Mouse (Mus musculus): Measurements from ENCODE around the gene Alpk1.
"Not testable (repeated sequence)": the region's sequence is repeated elsewhere in the genome, so short reads cannot be mapped to it uniquely, and the experiment has no call there.

The Alpk1 gene

DNA sequence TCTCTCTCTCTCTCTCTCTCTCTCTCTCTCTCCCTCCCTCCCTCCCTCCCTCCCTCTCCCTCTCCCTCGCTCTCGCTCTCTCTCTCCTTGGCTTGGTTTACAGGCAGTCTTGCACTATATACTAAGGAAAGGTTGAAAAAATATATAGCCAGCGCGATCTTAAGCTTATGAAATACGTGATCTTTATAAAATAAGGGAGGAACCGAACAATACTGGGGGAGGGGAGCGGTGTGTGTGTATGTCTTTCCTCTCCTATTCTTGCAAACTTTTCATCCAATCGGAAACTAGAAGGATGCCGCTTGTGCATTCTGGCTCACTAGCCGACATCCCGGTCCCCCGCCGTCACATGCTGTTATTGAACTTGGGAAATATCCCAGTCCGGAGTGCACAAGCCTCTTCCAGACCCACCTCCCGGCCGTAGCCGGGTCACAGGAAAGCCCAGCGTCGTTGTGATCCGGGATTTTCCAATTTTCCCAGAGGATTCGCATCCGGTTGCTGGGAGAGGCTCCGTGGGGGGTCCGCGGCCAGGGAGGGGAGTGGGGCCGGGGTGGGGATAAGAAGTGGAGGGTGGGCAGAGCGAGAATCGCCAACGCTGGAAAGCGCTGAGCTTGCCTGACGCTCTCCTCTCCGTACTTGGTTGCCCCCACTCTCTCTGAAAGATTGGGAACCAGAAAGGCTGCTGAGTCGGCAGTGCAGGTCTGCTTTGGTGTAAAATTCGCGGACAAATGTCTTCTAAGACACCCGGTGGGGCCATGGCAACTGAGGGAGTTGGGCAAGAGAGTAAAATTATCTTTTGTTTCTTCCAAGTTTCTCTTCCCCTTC is 10.1 kb upstream of the Alpk1 start:
- peak in 1 of 2 experiments; percentile 29 for DNase-seq (ENCODE audit: low spot score in 2 of 2)

DNA sequence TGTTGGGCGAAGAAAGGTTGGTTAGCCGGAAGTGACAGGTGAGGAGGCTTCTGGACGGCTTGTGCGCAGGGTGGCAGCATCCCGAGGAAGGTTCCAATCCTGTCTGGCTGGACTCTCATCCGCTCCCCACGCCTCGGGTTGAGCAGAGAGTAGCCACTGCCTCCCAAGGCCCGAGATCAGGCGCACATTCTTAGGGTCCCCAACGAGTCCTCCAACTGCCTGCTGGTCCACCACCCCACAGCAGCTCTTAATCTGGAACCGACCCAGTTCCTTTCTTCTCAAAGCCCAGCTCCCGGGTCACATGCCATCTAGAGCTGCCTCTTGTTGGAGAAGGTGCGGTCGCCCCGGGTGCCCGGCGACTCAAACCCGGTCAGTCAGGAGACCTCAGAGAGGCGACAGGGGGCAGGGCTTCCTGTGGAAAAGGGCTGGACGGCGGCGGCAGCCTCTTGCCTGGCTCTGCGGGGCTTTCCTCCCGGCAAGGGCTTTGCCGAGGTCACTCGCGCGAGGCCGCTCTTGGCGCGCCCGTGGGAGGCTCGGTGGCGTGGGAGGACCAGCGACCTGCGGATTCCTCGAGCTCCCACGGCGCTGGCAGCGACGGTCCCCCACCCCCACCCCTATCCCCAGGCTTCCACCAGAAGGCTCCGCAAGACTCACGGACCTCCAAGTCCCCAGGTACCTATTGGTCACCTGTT is 9.3 kb upstream of the Alpk1 start, which contains the start of gene Tifa:
TSS of gene Tifa (plus strand) at position 306 of the 692 bp plus-strand sequence.
- DNase-seq (ENCODE audit: low spot score in 2 of 2) = peak; percentile 35 to 44

DNA sequence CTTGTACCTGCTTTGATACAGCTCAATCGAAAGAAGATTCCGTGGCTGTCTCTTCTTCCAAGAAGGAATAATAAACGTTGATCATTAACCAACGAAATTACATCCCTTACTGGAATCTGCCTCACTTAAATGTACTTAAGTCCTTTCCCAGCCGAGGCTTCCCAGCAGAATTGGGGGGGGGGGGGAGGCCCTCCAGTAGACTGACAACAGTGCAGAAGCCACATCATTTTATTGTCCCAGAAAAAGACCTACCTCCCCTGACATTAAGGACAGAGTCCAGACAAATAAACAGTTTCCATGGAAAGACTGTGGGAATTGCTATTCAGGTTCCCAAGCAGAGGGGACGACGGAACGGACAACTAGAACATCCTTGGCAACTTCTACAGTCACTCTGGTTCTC is 8.6 kb upstream of the Alpk1 start:
- no peak for DNase-seq (ENCODE audit: low spot score in 2 of 2)

DNA sequence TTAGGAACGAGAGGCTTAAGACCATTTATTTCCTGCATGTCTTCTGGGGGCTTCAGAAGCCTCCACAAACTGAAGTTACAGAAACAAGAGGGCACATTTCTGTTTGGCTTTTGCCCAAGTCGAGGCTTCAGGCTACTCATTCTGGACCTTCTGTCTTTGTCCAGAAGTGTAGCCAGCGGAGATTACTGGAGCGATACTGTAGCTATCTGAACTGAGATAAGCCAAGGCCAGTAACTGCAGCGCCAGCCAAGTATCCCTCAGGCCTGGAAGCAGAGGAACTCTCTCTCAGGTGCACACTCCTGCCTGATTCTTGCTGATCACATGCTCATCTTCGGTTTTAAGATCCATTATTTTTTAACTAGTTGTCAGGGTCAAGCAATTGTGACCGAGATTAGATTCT is 7.7 kb upstream of the Alpk1 start:
- DNase-seq (ENCODE audit: low spot score in 2 of 2) = no peak

DNA sequence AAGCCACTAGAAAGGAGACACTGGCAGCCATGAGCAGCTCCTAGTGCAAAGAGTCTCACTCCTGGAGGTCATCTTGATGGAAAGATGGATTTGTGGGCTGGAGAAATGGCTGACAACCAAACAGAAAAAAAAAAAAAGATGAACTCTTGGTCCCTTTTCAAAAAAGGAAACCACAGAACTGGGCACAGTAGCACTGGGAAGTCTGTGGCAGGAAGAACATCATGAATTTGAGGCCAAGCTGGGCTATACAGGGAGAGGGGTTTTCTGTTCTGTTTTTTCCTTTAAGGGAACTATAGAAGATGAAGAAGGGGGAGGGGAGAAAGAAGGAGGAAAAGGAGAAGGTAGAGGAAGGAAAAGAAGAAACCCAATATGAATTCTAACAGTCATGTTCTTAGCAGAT is 6.7 kb upstream of the Alpk1 start:
- DNase-seq (ENCODE audit: low spot score in 2 of 2) = no peak

DNA sequence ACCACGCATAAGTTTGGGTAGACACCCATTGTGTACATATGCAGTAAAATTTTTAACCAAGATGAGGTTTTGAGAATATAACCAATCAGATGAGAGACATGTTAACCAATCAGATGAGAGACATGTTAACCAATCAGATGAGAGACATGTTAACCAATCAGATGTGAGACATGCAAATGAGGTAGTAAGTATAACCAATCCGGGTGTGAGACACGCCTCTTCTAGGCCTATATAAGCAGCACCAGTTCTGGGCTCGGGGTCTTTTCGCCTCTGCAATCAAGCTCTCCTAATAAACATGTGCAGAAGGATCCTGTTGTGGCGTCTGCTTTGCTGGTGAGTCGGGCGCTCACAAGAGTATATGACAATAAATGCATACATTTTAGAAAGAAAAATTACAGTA is 3.4 kb upstream of the Alpk1 start:
- not testable (repeated sequence) for DNase-seq (ENCODE audit: low spot score in 2 of 2)

DNA sequence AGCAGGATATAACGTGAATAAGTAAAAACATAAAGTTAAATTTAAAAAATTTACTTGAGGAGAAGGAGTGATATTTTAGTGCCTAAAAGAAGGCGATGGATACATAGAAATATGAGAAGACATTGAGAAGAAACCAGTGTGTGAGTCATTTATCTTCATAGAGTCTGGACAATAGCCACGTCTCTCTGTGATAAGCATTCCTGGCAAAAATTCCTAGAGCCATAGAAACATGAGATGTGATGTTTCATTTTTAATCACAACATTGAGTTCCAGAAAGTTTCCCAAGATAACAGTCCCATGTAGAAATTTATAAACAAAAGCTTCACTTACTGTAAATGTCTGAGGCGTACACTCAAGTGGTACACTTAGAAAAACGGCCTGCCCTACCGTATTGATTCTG is 2.6 kb upstream of the Alpk1 start:
- DNase-seq (ENCODE audit: low spot score in 2 of 2) = no peak

DNA sequence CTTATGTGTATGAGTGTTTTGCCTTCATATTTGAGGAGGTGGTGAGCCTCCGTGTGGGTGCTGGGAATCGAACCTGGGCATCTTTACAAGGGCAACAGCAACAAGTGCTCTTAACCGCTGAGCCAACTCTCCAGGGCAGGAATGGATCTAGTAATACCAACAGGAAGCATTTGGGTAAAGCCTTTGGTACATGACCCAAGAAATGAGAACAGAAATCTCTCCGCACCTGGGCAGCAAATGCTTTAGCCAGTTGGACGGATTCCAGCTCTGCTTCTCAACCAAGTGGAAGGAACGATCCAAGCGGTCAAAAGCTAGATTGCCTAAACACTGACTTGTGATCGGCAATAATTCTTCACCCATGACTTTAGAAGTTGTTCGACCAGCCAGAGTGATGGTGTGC is 594 bp upstream of the Alpk1 start:
- no peak for DNase-seq (ENCODE audit: low spot score in 2 of 2)

DNA sequence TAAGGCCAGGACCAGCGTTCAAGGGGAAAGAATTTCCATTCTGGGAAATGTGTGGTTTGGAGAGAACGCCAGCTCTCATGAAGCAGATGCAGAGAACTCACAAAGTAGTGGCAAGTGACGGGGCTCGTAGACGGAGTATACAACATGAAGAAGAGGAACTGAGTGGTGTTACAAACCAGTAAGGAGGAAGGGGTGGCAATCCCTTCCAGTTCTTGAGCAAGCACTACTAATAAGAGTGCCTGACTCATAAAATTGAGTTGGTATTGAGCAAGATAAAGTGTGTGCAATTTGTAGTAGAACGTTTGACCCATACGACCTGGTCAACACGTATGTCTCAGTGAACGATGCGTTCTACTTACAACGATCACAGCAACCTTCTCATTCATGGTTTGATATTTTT is 11.2 kb downstream of the Alpk1 start:
- DNase-seq (ENCODE audit: low spot score in 2 of 2) = no peak

DNA sequence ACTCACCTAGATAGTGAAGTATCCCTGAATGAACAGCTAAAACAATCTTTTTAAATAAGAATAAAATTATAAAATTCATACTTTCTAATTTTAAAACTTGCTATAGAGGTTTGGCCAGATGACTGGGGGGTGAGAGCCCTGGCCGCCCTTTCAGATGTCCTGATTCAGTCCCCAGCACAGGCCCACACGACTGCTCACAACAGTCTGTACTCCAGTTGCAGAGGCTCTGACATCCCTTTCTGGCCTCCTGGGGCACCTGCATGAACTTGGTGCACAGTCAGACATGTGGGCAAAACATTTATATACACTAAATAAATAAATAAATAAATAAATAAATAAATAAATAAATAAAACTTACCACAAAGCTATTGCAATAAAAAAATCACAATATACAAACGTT is 14.4 kb downstream of the Alpk1 start:
- no peak for DNase-seq (ENCODE audit: low spot score in 2 of 2)

DNA sequence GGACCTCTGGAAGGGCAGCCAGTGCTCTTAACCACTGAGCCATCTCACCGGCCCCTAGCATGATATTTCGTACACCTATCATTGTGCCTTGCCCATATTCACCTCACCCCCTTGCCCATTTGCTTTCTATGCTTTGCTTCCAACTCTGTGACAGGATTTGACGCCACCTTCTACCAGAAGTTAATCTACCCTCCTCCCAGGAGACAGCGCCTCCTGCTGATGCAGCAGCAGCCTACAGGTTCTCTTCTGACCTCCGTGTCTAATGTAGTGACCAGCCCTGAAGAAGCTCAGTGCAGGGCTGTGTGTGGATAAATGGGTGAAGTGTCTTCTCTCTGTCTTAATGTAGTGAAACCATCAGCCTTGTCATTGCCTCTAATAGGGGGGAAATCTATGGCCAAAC is 15.8 kb downstream of the Alpk1 start:
- no peak for DNase-seq (ENCODE audit: low spot score in 2 of 2)

DNA sequence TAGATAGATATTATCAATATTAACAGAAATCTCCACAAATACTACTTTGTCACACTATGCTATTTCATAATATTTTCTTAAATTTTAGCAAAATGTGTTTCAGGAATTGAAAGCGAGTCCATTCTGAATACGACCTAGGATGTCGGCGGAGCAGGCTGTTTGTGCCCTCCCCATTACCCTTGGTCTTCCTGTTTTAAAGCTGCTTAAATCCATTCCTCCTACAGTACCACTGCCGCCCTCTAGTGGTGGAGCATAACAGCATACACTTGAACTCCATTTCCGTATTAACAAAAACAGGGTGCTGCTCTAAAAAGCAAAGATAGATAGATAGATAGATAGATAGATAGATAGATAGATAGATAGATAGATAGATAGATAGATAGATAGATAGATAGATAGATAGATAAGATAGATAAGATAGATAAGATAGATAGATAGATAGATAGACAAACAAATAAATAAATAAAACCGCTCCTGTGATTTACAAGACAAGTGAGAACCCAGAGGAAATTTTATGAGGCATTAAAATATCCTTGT is 17.2 kb downstream of the Alpk1 start:
- DNase-seq (ENCODE audit: low spot score in 2 of 2) = peak; percentile 13 to 41

DNA sequence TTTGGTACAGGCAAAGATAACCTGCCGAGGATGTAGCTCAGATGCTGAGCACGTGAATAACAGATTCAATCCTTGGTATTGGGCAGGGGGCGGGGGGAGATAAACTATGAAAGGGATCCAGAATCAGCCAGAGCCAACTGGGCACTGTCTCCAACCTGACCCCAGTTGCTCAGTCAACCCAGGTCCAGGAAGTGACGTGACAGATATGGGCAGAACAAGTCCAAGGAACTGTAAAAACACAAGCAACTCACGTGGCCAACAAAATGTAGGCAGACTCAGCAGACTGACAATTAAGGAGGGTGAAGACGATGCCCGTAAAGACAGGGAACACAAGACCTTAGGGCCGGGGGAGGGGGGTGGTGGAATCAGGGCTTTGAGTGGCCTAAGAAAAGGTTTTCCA is 17.9 kb downstream of the Alpk1 start:
- no peak for DNase-seq (ENCODE audit: low spot score in 2 of 2)

DNA sequence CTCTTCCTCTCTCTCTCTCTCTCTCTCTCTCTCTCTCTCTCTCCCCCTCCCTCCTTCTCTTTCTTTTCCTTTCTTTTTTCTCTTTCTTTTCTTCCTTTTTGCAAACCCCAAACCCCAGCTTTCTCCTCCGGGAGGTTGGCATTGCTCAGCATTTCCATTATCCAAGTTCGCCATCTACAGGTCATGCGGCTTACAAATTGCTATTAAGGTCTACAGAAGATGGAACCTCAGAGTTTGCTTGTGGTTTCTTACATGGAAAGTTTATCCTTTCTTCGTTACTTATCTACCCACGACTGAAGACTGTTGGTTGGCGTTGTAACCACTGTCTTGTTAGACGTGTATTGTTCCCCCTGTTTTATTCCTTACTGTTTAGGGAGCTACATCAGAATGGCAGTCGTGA is 21.1 kb downstream of the Alpk1 start:
- DNase-seq (ENCODE audit: low spot score in 2 of 2) = peak in 1 of 2 experiments; percentile 48

DNA sequence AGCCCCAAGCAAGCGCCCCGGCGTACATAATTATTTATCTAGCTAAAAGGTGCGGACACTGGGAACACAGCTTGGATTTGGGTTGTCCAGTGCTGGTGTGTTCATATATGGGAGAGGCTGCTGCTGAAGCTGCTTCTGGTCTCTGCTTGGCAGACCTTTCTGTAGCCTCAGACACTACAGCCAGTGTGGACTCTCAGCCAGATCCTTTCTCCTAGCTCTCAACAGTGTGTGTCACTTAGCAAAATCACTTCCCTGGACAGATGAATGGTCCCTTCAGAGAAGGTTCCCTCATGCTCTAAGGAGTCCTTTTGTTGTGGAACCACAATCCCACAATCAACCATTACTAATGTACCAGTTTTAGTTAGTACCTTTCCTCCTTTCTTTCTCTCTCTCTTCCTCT is 21.5 kb downstream of the Alpk1 start:
- no peak for DNase-seq (ENCODE audit: low spot score in 2 of 2)

DNA sequence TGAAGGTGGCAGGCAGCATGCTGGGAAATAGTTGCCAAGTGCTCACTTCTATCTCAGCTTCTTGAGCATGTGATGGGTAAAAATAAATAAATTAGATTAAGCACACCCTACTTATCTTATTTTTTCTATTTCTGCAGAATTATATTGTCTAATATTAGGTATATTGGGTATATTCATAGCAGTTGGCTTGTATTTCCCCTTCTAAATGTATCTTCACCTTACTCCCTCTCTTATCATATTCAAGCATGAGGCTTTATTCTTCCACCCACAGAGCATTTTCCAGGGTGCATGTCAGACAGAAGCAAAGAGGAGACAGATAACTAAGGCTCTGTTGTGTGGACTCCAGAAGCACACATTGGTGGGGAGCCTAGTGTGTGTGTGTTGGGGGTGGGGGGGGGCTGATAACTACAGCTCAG is 22.4 kb downstream of the Alpk1 start:
- DNase-seq (ENCODE audit: low spot score in 2 of 2) = no peak

DNA sequence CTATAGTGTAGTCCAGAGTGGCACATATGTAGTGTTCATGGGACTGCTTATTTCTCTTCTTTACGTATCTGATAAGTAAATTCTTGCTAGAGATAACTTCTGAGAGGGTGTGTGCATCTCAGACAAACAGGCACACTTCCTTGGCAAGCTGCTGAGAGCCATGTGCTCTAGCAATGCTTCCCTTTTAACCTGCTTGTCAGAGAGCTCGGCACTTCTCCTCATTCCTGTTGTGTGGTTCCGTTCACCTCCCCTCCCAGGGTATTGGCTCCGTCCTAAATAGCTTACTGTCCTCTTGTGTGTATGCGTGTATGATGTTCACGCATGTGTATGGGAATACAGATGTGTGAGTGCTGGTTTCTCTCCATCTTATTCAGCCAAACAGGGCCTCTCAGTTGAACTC is 23.9 kb downstream of the Alpk1 start:
- no peak for DNase-seq (ENCODE audit: low spot score in 2 of 2)

DNA sequence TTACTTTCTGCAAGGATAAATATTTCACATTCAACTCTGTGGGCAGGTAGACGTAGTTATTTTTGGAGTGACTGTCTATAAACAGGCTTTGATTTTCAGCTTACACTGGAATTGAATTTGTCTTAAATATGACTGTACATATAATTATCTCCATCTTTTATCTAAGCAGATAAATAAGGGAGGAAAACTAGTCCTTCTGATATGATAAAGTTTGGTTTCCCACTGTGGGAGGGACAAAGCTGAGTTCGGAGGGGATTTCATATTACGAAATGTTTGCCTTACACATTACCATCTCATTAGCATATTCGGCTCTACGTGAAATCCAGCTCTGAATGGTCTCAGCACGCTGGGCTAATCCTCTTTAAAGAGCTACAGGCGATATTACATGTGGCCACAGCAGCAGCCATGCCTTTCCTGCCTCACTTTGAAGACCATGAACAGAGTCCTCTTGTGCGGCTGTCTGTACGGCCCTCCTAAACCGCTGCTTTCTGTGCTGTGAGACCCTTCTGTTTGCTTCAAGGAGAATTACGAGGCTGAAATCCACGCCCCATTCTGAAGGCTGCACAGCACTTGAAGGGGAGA is 30.3 kb downstream of the Alpk1 start:
- DNase-seq (ENCODE audit: low spot score in 2 of 2) = no peak

DNA sequence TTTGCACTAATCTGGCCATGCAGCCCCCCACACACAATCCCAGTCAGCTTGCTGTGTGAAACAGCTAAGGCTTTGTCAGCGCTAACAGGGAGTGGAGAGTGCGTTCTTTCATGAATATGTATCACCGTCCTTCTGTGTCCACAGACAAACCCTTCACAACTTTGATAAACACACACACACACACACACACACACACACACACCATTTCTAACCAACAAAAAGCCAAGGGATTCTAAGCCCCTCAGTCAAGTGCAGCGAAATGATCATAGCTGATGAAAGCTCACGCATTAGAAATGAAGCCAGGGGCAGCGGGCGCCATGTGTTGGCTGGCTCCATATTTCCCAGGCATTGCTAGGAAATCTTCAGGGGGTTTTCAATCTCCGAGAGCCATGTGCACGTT is 31.1 kb downstream of the Alpk1 start:
- no peak for DNase-seq (ENCODE audit: low spot score in 2 of 2)

DNA sequence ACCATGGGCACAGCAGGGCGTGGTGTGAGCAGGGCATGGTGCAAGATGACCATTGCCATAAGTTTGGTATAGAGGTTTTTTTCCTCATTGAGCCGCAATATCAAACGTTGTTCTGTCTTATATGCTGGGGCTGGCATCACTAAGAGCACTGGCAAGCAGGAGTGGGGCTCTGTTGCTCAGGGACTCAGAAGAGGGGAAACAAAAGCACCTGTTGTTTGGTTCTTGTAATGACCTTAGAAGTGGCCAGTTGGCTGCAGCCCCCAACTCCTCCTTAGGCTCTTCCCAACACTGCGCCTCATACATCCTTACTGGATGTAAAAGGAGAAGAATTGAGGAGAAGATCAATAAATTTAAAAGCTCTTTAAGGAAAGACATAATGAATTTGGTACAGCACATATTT is 31.7 kb downstream of the Alpk1 start:
- DNase-seq (ENCODE audit: low spot score in 2 of 2) = no peak

DNA sequence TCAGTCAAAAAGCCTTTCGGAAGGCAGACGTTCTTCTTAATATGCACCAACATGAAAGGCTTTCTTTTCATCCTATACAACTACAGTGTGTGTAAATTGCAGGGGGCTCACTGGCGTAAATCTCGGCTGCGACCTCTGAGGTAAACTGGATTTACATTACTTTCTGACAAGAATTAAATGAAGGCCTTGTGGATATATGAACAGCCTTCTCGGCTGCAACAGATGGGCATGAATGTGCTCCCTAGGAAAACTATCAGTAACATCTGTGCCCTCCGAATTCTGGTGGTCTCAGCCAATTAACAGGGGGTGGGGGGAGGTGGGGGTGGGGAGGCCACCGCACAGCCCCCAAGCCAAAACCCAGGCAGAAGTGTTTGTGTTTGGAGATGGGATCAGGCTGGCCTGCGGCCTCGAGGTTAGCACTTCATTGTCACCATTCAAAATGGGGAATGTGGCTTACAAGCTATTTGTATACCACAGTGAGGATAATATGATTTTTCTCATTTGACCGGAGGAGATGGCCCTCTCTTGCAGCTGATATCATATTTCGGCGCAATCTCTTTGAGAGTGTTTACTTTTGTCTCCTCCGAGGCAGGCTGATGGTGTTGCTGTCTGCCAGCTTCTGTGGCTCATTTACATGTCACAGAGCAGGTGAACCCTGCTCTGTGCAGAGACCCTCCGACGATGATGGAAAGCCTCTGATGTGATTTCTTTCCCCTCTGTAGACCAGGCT is 34.3 kb downstream of the Alpk1 start:
- no peak for DNase-seq (ENCODE audit: low spot score in 2 of 2)

DNA sequence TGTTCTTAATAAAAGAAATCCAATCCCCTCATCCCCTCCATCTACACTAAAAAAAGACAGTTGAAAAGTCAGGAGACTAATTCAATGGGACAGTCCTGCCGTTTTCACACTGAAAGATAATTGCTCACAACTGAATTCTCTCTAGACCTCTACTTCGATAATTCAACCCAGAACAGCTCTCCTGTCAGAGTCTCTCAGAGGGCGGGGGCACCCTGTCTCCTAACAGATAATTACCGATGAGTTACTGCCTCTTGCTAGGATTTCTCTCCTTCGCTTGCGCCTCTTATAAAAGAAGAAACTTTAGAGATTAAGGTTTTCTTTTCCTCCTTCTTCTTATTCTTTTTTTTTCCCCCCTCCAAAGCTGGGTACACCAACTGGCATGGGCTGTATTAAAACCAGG is 34.8 kb downstream of the Alpk1 start:
- DNase-seq (ENCODE audit: low spot score in 2 of 2) = no peak
